Mouse (Mus musculus) stomach, embryonic 14.5 days (tissue): ENCODE results near the gene Cd302. TPM values are rescaled to one million over a fixed set of nuclear protein-coding genes. Genes with fewer than 3 reads are reported as not detected.

Experiments
- ATAC-seq: fragments of 200-750 bp; cut with Nextera tagmentation; 2 replicates; pipeline ENCODE4 v1.8.0; 2017; ENCODE audit warnings: low read depth, moderate TSS enrichment; ENCODE audit not compliant: insufficient number of reproducible peaks, insufficient read depth, low FRiP score
- H3K27ac ChIP-seq: fragments of 300-500 bp; sonication (generic); 2 replicates; pipeline ENCODE4 v1.5.1; 2014; ENCODE audit warnings: mild to moderate bottlenecking, low read length, moderate library complexity, mixed read lengths
- H3K27me3 ChIP-seq: fragments of 300-500 bp; sonication (generic); 2 replicates; pipeline ENCODE4 v1.6.1; 2014; ENCODE audit warnings: low read length, control low read depth, mixed read lengths; ENCODE audit not compliant: control insufficient read depth, insufficient read depth
- H3K36me3 ChIP-seq: fragments of 300-500 bp; sonication (generic); 2 replicates; pipeline ENCODE4 v1.6.1; 2014; ENCODE audit warnings: mild to moderate bottlenecking, control low read depth, low read length, moderate library complexity, mixed read lengths; ENCODE audit not compliant: control insufficient read depth, insufficient read depth
- H3K4me1 ChIP-seq: fragments of 300-500 bp; sonication (generic); 2 replicates; pipeline ENCODE4 v1.6.1; 2014; ENCODE audit warnings: low read length, control low read depth, mixed read lengths; ENCODE audit not compliant: control insufficient read depth, insufficient read depth
- H3K4me2 ChIP-seq: fragments of 300-500 bp; sonication (generic); replicated peaks from 2 replicates; pipeline ENCODE4 v1.6.1; 2014; ENCODE audit warnings: low read depth, low read length, control low read depth
- H3K4me3 ChIP-seq: fragments of 300-500 bp; sonication (generic); 2 replicates; pipeline ENCODE4 v1.5.1; 2014; ENCODE audit warnings: low read depth, low read length, control low read depth
- H3K9ac ChIP-seq: fragments of 300-500 bp; sonication (generic); replicated peaks from 2 replicates; pipeline ENCODE4 v1.6.1; 2014; ENCODE audit warnings: low read depth, mild to moderate bottlenecking, control low read depth, low read length, moderate library complexity, mixed read lengths
- H3K9me3 ChIP-seq: fragments of 300-500 bp; sonication (generic); 2 replicates; pipeline ENCODE4 v1.6.1; 2016; ENCODE audit warnings: low read depth, low read length, control low read depth; ENCODE audit not compliant: control insufficient read depth
- WGBS: fragments of 180-500 bp; shearing (Covaris S2); extraction: QIAGEN DNeasy Blood & Tissue Kit; methylation state at CpG from one replicate; pipeline ENCODE4 v1.1.7; 2014; 5-methylcytosine and 5-hydroxymethylcytosine counted together
- polyA plus RNA-seq: library from polyadenylated mRNA; unstranded; fragments of >200 nt; fragmentation: Nextera tagmentation; extraction: Ambion mirVana; gene quantifications from 2 replicates; pipeline ENCODE4 v1.2.1, GENCODE M21; 2014

The Cd302 gene
- polyA plus RNA-seq, 1 experiment from 2014 or later = 47.5 TPM

DNA sequence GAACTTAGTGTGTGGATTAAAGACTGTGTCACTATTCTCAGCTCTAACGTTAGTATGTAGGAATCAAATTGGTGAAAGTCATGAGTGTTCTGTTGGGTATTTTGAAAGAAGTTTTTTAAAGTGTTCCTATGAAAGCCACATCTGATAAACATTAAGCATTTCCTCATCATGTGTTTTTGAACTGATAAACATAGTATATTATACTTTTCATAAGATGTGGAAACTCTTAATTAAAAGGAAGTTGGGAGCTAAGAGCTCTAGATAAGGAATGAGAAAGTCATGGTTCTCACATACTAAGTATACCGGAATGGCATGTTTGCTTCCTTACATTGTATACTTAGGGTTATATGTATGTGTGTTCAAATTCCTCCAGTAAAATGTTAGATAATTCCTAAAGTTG, 53.9 kb downstream of the Cd302 start:
- no peak for ATAC-seq
- Histone ChIP-seq H3K27me3 (no peaks in the 10 kb centered on the region), H3K9me3 (no peaks in the 10 kb centered on the region), H3K4me2 (no peak overlapping the region), H3K36me3 (peaks cover 48% of the 10 kb centered on the region), H3K4me3 (no peak overlapping the region), H3K27ac (no peak overlapping the region), H3K9ac (no peak overlapping the region), H3K4me1 (no peaks in the 10 kb centered on the region)
- WGBS = 84% methylated on average over 2 of the region's 2 CpGs

DNA sequence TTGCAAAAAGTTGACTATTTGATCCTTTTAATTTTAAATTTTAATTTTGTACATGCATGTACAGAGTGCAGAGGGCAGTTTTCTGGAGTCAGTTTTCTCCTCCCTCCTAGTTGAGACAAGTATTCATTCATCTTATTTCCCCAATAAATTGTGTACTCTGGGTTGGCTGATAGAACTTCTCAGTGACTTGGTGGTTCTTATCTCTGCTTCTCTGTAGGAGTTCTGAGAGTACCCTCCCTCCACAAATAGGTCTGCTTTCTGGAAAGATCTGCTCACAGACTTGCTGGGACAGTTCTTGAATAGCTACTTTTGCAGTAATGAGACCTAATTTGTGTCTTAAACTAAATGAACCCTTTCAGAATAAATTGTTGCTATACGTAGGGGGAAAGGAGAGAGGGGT, 55.8 kb downstream of the Cd302 start:
- Histone ChIP-seq H3K36me3 (peaks cover 39% of the 10 kb centered on the region), H3K9ac (no peak overlapping the region), H3K4me2 (no peak overlapping the region), H3K4me1 (no peaks in the 10 kb centered on the region), H3K9me3 (no peaks in the 10 kb centered on the region), H3K27me3 (no peaks in the 10 kb centered on the region), H3K4me3 (no peak overlapping the region), H3K27ac (no peak overlapping the region)
- 86% methylated on average over 1 of the region's 1 CpGs for WGBS
- ATAC-seq = no peak

DNA sequence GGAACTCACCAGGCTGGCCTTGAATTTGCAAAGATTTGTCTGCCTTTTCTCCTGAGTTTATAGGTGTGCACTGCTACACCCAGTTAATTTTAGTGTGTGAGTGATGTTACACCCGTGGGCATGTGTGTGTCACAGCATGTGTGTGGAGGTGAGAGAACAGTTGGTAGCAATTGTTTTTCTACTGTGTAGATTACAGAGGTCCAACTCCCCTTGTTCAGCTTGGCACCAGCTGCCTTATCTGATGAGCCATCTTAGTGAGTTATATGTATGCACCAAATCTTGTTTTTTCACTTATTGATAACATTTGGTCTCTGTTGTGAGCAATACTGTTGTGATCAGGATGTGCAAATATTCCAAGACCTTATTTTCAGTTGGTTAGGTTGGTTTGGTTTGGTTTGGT, 60.8 kb downstream of the Cd302 start:
- peaks cover 2% of the 10 kb centered on the region; the same call in 1 of the 2 replicates for H3K36me3 ChIP-seq
- H3K9ac ChIP-seq = no peak overlapping the region
- ATAC-seq = no peak
- H3K27ac ChIP-seq = no peak overlapping the region
- no peak overlapping the region for H3K4me3 ChIP-seq
- no peaks in the 10 kb centered on the region for H3K27me3 ChIP-seq
- WGBS = 76% methylated on average over 1 of the region's 1 CpGs
- H3K4me2 ChIP-seq = no peak overlapping the region
- 0 out of 2 replicates have a peak, but pooled peaks cover 2% of the 10 kb centered on the region for H3K4me1 ChIP-seq
- H3K9me3 ChIP-seq = no peaks in the 10 kb centered on the region

DNA sequence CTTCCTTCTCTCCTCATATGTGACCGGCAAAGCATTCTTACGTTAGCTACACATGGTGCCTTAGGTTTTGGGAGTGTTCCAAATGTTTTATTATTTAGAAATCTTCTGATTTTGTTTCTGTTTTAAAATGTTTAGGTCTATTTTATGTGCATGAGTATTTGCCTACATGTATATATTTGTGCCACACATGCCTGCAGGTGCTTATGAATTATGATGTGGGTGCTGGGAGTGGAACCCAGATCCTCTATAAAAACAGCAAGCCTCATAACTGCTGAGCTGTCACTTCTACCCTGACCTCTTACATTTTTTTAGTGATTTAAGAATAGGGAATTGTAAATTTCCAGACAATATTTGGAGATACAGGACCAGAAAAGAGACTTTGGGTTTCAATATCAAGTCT, 62.3 kb downstream of the Cd302 start:
- no peaks in the 10 kb centered on the region for H3K36me3 ChIP-seq
- no peak overlapping the region for H3K4me3 ChIP-seq
- H3K27ac ChIP-seq = no peak overlapping the region
- no peak for ATAC-seq
- peaks cover 2% of the 10 kb centered on the region; the same call in 1 of the 2 replicates for H3K4me1 ChIP-seq
- no peak overlapping the region for H3K9ac ChIP-seq
- H3K27me3 ChIP-seq = no peaks in the 10 kb centered on the region
- no peaks in the 10 kb centered on the region for H3K9me3 ChIP-seq
- 89% methylated on average over 2 of the region's 2 CpGs for WGBS
- H3K4me2 ChIP-seq = no peak overlapping the region

DNA sequence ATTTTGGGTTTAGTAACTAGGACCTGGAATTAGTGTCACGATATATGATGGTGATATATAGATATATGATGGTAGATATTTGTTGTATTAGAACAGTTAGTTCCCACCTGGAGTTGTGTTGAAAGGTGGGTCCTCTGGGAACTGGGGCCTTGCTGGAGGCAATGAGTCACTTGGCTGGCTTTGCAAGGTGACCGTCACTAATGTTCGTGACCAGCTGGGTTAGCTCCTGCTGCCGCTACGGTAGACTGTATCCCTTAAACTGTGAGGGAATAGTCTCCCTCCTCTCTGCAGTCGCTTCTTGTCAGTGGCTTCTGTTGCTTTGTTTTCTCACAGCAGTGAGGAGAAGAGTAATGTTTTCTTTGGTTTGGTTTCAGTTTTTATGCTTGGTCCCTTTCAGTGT, 63.1 kb downstream of the Cd302 start:
- Histone ChIP-seq H3K4me3 (no peak overlapping the region), H3K9ac (no peak overlapping the region), H3K27me3 (no peaks in the 10 kb centered on the region), H3K4me1 (peaks cover 2% of the 10 kb centered on the region; the same call in 1 of the 2 replicates), H3K27ac (no peak overlapping the region), H3K9me3 (no peaks in the 10 kb centered on the region), H3K4me2 (no peak overlapping the region), H3K36me3 (no peaks in the 10 kb centered on the region)
- 65% methylated on average over 6 of the region's 6 CpGs for WGBS
- ATAC-seq = no peak

DNA sequence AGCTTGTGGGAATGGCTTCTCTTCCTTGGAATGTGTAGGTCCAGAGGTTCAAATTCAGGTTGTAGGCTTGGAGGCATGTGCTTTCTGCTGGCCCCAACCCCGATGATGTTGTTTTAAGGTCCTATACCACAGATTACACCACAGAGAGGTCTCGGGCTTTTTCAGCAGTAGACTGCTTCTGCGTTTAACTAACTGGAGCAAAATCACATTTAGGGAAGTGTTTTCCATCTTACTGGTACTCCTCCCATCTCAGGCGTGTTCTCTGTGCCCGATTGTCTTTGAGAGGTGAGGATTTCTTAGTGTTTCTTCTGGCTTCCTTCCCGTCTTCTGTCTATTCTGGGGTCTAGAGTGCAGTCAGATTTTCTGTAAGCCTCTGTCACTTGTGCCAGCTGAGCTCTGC, 66.7 kb downstream of the Cd302 start:
- Histone ChIP-seq H3K4me3 (no peak overlapping the region), H3K4me2 (no peak overlapping the region), H3K4me1 (peaks cover 5% of the 10 kb centered on the region; the same call in 1 of the 2 replicates), H3K9me3 (no peaks in the 10 kb centered on the region), H3K27me3 (no peaks in the 10 kb centered on the region), H3K27ac (no peak overlapping the region), H3K9ac (no peak overlapping the region), H3K36me3 (no peaks in the 10 kb centered on the region)
- 77% methylated on average over 6 of the region's 6 CpGs for WGBS
- ATAC-seq = no peak

DNA sequence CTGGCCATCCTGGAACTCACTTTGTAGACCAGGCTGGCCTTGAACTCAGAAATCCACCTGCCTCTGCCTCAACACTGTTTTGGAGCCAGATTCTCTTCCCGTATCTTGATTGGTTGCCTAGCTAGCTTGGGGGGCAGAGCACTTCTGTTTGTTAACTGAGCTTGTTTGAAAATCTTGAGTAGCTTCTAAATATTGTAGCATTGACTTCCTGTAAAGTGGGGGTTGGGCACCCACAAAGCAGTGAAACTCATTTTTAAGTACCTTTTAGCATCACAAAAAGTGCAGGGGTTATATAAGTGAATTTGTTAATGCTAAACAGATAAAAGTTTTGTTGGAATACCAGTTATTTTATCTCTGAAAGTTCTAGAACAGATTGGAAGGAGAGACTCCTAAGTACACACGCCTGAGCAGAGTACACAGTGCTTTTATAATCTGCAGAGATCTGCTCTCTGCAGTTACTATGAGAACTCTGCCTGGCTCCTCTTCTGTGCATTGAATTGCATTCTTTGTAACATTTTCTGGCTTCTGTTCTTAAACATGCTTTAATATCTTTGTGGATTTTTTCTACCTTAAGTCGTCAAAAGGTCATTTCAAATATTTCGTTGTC, 67.6 kb downstream of the Cd302 start:
- Histone ChIP-seq H3K27ac (no peak overlapping the region), H3K4me3 (no peak overlapping the region), H3K9ac (no peak overlapping the region), H3K9me3 (no peaks in the 10 kb centered on the region), H3K4me1 (peaks cover 10% of the 10 kb centered on the region; the same call in 1 of the 2 replicates), H3K36me3 (no peaks in the 10 kb centered on the region), H3K27me3 (no peaks in the 10 kb centered on the region), H3K4me2 (no peak overlapping the region)
- WGBS = 77% methylated on average over 4 of the region's 4 CpGs
- no peak for ATAC-seq

DNA sequence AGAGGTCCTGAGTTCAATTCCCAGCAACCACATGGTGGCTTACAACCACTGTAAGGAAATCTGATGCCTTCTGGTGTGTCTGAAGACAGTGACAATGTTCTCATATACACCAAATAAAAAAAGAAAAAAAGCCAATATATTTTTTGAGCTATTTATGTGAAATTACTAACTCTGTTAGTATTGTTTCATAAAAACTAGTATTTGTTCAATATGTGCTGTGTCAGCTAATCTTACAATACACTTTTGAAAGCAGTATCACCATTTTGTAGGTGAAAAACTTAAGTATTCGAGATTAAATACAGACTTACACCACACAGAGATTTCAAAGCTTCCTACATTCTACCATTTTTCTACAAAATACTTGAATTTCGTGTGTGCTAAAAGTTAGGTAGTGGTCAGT, 69.6 kb downstream of the Cd302 start:
- H3K9me3 ChIP-seq = no peaks in the 10 kb centered on the region
- no peak overlapping the region for H3K9ac ChIP-seq
- 93% methylated on average over 2 of the region's 2 CpGs for WGBS
- no peak overlapping the region for H3K4me3 ChIP-seq
- peaks cover 14% of the 10 kb centered on the region; the same call in 1 of the 2 replicates for H3K4me1 ChIP-seq
- H3K4me2 ChIP-seq = no peak overlapping the region
- no peak overlapping the region for H3K27ac ChIP-seq
- no peak for ATAC-seq
- no peaks in the 10 kb centered on the region for H3K27me3 ChIP-seq
- 0 out of 2 replicates have a peak, but pooled peaks cover 2% of the 10 kb centered on the region for H3K36me3 ChIP-seq

DNA sequence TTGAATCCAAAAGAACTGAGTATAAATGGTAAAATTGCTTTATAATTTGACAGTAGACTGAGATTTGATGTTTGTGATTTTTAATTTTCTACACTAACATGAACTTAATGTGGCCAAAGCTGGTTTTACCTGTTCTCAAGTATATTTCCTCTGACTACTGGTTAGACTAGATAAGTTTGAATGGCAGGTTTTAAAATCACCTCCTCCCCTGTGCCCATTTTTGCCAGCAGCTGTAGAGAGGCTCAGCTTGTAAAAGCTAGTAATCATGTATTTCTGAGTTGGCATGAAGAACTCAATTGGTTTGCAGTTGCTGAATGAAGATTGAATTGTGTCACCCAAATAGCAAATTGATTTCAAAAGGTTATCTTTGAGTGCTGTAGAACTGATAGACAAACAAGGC, 71.8 kb downstream of the Cd302 start:
- Histone ChIP-seq H3K36me3 (0 out of 2 replicates have a peak, but pooled peaks cover 2% of the 10 kb centered on the region), H3K4me3 (no peak overlapping the region), H3K27ac (no peak overlapping the region), H3K4me1 (peaks cover 14% of the 10 kb centered on the region; the same call in 1 of the 2 replicates), H3K9ac (no peak overlapping the region), H3K4me2 (no peak overlapping the region), H3K27me3 (no peaks in the 10 kb centered on the region), H3K9me3 (no peaks in the 10 kb centered on the region)
- ATAC-seq = no peak
